Mouse (Mus musculus) heart, postnatal 0 days (tissue): Measurements from ENCODE around the gene Sar1a. TPM values are rescaled to one million over a fixed set of nuclear protein-coding genes. Genes with fewer than 3 reads are reported as not detected.
A peak's percentile ranks its signal among the peaks of the same experiment; 100 is the strongest.

Source experiments
- ATAC-seq: fragments of 200-750 bp; cut with Nextera tagmentation; 2 replicates; pipeline ENCODE4 v1.8.0; 2017; ENCODE audit warnings: low read depth, moderate number of reproducible peaks, moderate library complexity; ENCODE audit not compliant: insufficient read depth
- DNase-seq: peaks from one replicate; pipeline ENCODE4 v3.0.0-alpha.2; 2016; ENCODE audit warnings: low spot score
- H3K27ac ChIP-seq: fragments of 300-500 bp; sonication (generic); 2 replicates; pipeline ENCODE4 v1.5.1; 2014; ENCODE audit warnings: low read depth, mild to moderate bottlenecking
- H3K27me3 ChIP-seq: fragments of 300-500 bp; sonication (generic); 2 replicates; pipeline ENCODE4 v1.6.1; 2014; ENCODE audit warnings: low read length, mixed read lengths; ENCODE audit not compliant: control insufficient read depth, insufficient read depth
- H3K36me3 ChIP-seq: fragments of 300-500 bp; sonication (generic); replicated peaks from 2 replicates; pipeline ENCODE4 v1.6.1; 2014; ENCODE audit warnings: low read length, mixed read lengths; ENCODE audit not compliant: control insufficient read depth, insufficient read depth
- H3K4me1 ChIP-seq: fragments of 300-500 bp; sonication (generic); 2 replicates; pipeline ENCODE4 v1.6.1; 2014; ENCODE audit warnings: antibody characterized with exemption; ENCODE audit not compliant: control insufficient read depth, insufficient read depth
- H3K4me2 ChIP-seq: fragments of 300-500 bp; sonication (generic); 2 replicates; pipeline ENCODE4 v1.6.1; 2014; ENCODE audit warnings: low read depth, mild to moderate bottlenecking, low read length, moderate library complexity
- H3K4me3 ChIP-seq: fragments of 300-500 bp; sonication (generic); 2 replicates; pipeline ENCODE4 v1.5.1; 2014; ENCODE audit warnings: low read depth, low read length
- H3K9ac ChIP-seq: fragments of 300-500 bp; sonication (generic); replicated peaks from 2 replicates; pipeline ENCODE4 v1.6.1; 2014; ENCODE audit warnings: low read depth, low read length, mixed read lengths
- H3K9me3 ChIP-seq: fragments of 300-500 bp; sonication (generic); replicated peaks from 2 replicates; pipeline ENCODE4 v1.6.1; 2016; ENCODE audit warnings: low read length; ENCODE audit not compliant: control insufficient read depth
- CTCF ChIP-seq: IDR thresholded peaks from 2 replicates; pipeline ENCODE4 v1.5.1; 2016; ENCODE audit warnings: antibody characterized with exemption, control low read depth, low read depth
- EP300 ChIP-seq: IDR thresholded peaks from 2 replicates; pipeline ENCODE4 v1.6.1; 2016; ENCODE audit warnings: antibody characterized with exemption, low read depth
- WGBS: fragments of 180-500 bp; shearing (Covaris S2); extraction: QIAGEN DNeasy Blood & Tissue Kit; methylation state at CpG from one replicate; pipeline ENCODE4 v1.1.7; 2014; 5-methylcytosine and 5-hydroxymethylcytosine counted together
- polyA plus RNA-seq: library from polyadenylated mRNA; unstranded; fragments of >200 nt; fragmentation: Nextera tagmentation; extraction: Ambion mirVana; gene quantifications from 2 replicates; pipeline ENCODE4 v1.2.1, GENCODE M21; 2015
- total RNA-seq: library from RNA; depleted of rRNA; stranded (reverse); fragments of >200 nt; gene quantifications from 2 replicates; pipeline ENCODE4 v1.2.3, GENCODE M21; 2014; ENCODE audit warnings: low replicate concordance

Sar1a gene
- total and polyA plus RNA-seq, 2 experiments from 2014 or later: 137 to 151 TPM

GRCm38 (mm10) chr10:61714771-61715461, 34.8 kb downstream of the Sar1a start, which contains the start of gene Aifm2:
Gene Aifm2 (plus strand): TSS chr10:61715263.
- Histone ChIP-seq H3K9ac (peak within 1 kb of the TSS; percentile 59), H3K36me3 (no peaks in the 10 kb centered on the region), H3K27me3 (no peaks in the 10 kb centered on the region), H3K4me3 (peak within 1 kb of the TSS; percentile 69), H3K27ac (peak within 1 kb of the TSS; percentile 68), H3K4me1 (peaks cover 8% of the 10 kb centered on the region; the same call in 1 of the 2 replicates), H3K4me2 (peak within 1 kb of the TSS; percentile 83), H3K9me3 (no peaks in the 10 kb centered on the region)
- no peak for TF ChIP-seq CTCF
- no peak for TF ChIP-seq EP300
- 12% methylated on average over 33 of the region's 36 CpGs for WGBS
- DNase-seq: peak; percentile 92
- peak; percentile 95 for ATAC-seq

- H3K27me3 ChIP-seq: no peaks in the 10 kb centered on the region
- DNase-seq: no peak
- peak; percentile 7; the same call in 1 of the 2 replicates for ATAC-seq
- TF ChIP-seq EP300 (no peak), CTCF (no peak)
- H3K9ac ChIP-seq: peak overlapping the region; percentile 59
- no peaks in the 10 kb centered on the region for H3K36me3 ChIP-seq
- under 1% methylated on average over 11 of the region's 11 CpGs for WGBS
- peak overlapping the region; percentile 69 for H3K4me3 ChIP-seq
- peaks cover 8% of the 10 kb centered on the region; the same call in 1 of the 2 replicates for H3K4me1 ChIP-seq
- peak overlapping the region; percentile 83 for H3K4me2 ChIP-seq
- peak overlapping the region; percentile 61 for H3K27ac ChIP-seq
- no peaks in the 10 kb centered on the region for H3K9me3 ChIP-seq
Observed at GRCm38 (mm10) chr10:61715462-61715837, 35.4 kb downstream of the Sar1a start.

GRCm38 (mm10) chr10:61715996-61716864, 36.1 kb downstream of the Sar1a start:
- Histone ChIP-seq H3K9ac (0 out of 2 replicates have a peak overlapping the region, but pooled peaks have one; percentile 6), H3K9me3 (no peaks in the 10 kb centered on the region), H3K27me3 (no peaks in the 10 kb centered on the region), H3K4me2 (peak overlapping the region; percentile 83), H3K4me1 (peaks cover 8% of the 10 kb centered on the region; the same call in 1 of the 2 replicates), H3K27ac (peak overlapping the region; percentile 61), H3K36me3 (no peaks in the 10 kb centered on the region), H3K4me3 (peak overlapping the region; percentile 69)
- DNase-seq: peak; percentile 20
- ATAC-seq: peak; percentile 25; the same call in 1 of the 2 replicates
- 51% methylated on average over 7 of the region's 7 CpGs for WGBS
- TF ChIP-seq CTCF (no peak), EP300 (no peak)

- H3K36me3 ChIP-seq: no peaks in the 10 kb centered on the region
- 89% methylated on average over 12 of the region's 12 CpGs for WGBS
- no peak for TF ChIP-seq CTCF
- TF ChIP-seq EP300: no peak
- no peak overlapping the region for H3K9ac ChIP-seq
- no peak for ATAC-seq
- peaks cover 8% of the 10 kb centered on the region; the same call in 1 of the 2 replicates for H3K4me1 ChIP-seq
- no peaks in the 10 kb centered on the region for H3K27me3 ChIP-seq
- no peaks in the 10 kb centered on the region for H3K9me3 ChIP-seq
- H3K27ac ChIP-seq: no peak overlapping the region
- no peak overlapping the region for H3K4me3 ChIP-seq
- no peak overlapping the region for H3K4me2 ChIP-seq
- no peak for DNase-seq
Observed at GRCm38 (mm10) chr10:61717406-61718296, 37.6 kb downstream of the Sar1a start.

- no peak overlapping the region for H3K9ac ChIP-seq
- no peaks in the 10 kb centered on the region for H3K27me3 ChIP-seq
- WGBS: 86% methylated on average over 7 of the region's 7 CpGs
- H3K4me1 ChIP-seq: peaks cover 8% of the 10 kb centered on the region; the same call in 1 of the 2 replicates
- no peaks in the 10 kb centered on the region for H3K36me3 ChIP-seq
- no peak for DNase-seq
- no peak overlapping the region for H3K4me2 ChIP-seq
- no peak for ATAC-seq
- H3K9me3 ChIP-seq: no peaks in the 10 kb centered on the region
- TF ChIP-seq CTCF (no peak), EP300 (no peak)
- no peak overlapping the region for H3K27ac ChIP-seq
- no peak overlapping the region for H3K4me3 ChIP-seq
Observed at GRCm38 (mm10) chr10:61720331-61720730, 40.2 kb downstream of the Sar1a start.
